Mouse (Mus musculus) neural tube, embryonic 15.5 days (tissue): ENCODE data around the gene Acot11. TPM values are rescaled to one million over a fixed set of nuclear protein-coding genes. Genes with fewer than 3 reads are reported as not detected.
A peak's percentile ranks its signal among the peaks of the same experiment; 100 is the strongest.
"Not testable (repeated sequence)": the region's sequence is repeated elsewhere in the genome, so short reads cannot be mapped to it uniquely, and the experiment has no call there.

Experiments used
- ATAC-seq: fragments of 200-750 bp; cut with Nextera tagmentation; 2 replicates; pipeline ENCODE4 v1.8.0; 2017; ENCODE audit warnings: mild to moderate bottlenecking, moderate TSS enrichment, moderate library complexity; ENCODE audit not compliant: low FRiP score
- H3K27ac ChIP-seq: fragments of 300-500 bp; sonication (generic); replicated peaks from 2 replicates; pipeline ENCODE4 v1.5.1; 2015; ENCODE audit warnings: mild to moderate bottlenecking, inconsistent platforms
- H3K27me3 ChIP-seq: fragments of 300-500 bp; sonication (generic); replicated peaks from 2 replicates; pipeline ENCODE4 v1.6.1; 2015; ENCODE audit warnings: inconsistent platforms
- H3K36me3 ChIP-seq: fragments of 300-500 bp; sonication (generic); 2 replicates; pipeline ENCODE4 v1.6.1; 2015; ENCODE audit warnings: inconsistent platforms
- H3K4me1 ChIP-seq: fragments of 300-500 bp; sonication (generic); 2 replicates; pipeline ENCODE4 v1.6.1; 2015; ENCODE audit warnings: inconsistent platforms
- H3K4me2 ChIP-seq: fragments of 300-500 bp; sonication (generic); 2 replicates; pipeline ENCODE4 v1.6.1; 2015; ENCODE audit warnings: inconsistent platforms, mild to moderate bottlenecking, moderate library complexity
- H3K4me3 ChIP-seq: fragments of 300-500 bp; sonication (generic); replicated peaks from 2 replicates; pipeline ENCODE4 v1.5.1; 2015; ENCODE audit warnings: mild to moderate bottlenecking, inconsistent platforms
- H3K9ac ChIP-seq: fragments of 300-500 bp; sonication (generic); replicated peaks from 2 replicates; pipeline ENCODE4 v1.6.1; 2015; ENCODE audit warnings: mild to moderate bottlenecking, inconsistent platforms
- H3K9me3 ChIP-seq: fragments of 300-500 bp; sonication (generic); replicated peaks from 2 replicates; pipeline ENCODE4 v1.6.1; 2016; ENCODE audit warnings: inconsistent platforms
- WGBS: fragments of 180-500 bp; shearing (Covaris S2); methylation state at CpG from one replicate; pipeline ENCODE4 v1.1.7; 2015; ENCODE audit warnings: mixed read lengths; 5-methylcytosine and 5-hydroxymethylcytosine counted together
- polyA plus RNA-seq: library from polyadenylated mRNA; unstranded; fragments of >200 nt; fragmentation: Nextera tagmentation; extraction: Ambion mirVana; gene quantifications from 2 replicates; pipeline ENCODE4 v1.2.1, GENCODE M21; 2015

Gene Acot11
- polyA plus RNA-seq, 1 experiment from 2014 or later: 2.4 TPM

DNA sequence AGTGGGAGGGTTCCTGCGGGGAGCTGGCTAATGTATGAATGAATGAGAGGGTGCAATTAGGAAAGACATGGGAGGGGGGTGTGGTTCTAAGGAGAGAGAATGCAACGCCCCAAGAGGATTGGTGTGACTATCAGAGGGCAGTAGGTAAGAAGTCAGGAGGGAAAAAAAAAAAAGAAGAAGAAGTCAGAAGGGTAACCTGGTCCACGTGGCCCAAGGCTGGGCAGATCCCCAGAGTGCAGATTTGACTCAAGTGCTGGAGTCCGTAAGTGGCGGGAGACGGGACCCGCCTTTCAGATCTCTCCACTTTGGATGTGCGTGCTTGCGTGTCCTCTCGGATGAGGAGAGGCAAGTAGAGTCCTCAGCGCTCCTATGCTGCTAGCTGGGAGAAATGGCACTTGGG, 16.2 kb downstream of the Acot11 start:
- Histone ChIP-seq H3K9ac (no peak overlapping the region), H3K36me3 (no peaks in the 10 kb centered on the region), H3K4me2 (no peak overlapping the region), H3K27me3 (no peaks in the 10 kb centered on the region), H3K4me1 (peaks cover 38% of the 10 kb centered on the region), H3K9me3 (no peaks in the 10 kb centered on the region), H3K27ac (no peak overlapping the region), H3K4me3 (no peak overlapping the region)
- WGBS: 83% methylated on average over 11 of the region's 11 CpGs
- ATAC-seq: no peak

DNA sequence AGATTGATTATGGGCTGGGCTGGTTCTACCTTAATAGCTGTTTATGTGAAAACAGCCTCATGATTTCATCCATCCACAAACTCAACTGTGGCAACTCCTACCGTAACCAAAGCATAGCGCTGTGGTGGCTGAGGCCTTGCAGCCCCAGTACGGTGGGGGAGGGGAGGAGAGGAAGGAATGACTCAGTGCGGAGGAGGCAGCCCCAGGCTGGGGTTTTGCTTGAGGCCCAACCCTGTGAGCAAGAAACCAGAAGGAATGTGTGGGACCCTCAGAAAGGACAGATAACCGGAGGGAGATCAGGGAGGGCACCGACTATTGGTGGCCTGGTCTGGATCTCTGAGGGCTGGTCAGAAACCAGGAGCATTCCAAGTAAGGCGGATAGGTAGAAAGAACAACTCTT, 17.0 kb downstream of the Acot11 start:
- peaks cover 39% of the 10 kb centered on the region for H3K4me1 ChIP-seq
- H3K27ac ChIP-seq: 0 out of 2 replicates have a peak overlapping the region, but pooled peaks have one; percentile 19
- H3K36me3 ChIP-seq: no peaks in the 10 kb centered on the region
- no peak overlapping the region for H3K4me2 ChIP-seq
- no peak overlapping the region for H3K9ac ChIP-seq
- ATAC-seq: no peak
- no peaks in the 10 kb centered on the region for H3K27me3 ChIP-seq
- H3K9me3 ChIP-seq: no peaks in the 10 kb centered on the region
- H3K4me3 ChIP-seq: no peak overlapping the region
- WGBS: 51% methylated on average over 7 of the region's 7 CpGs

DNA sequence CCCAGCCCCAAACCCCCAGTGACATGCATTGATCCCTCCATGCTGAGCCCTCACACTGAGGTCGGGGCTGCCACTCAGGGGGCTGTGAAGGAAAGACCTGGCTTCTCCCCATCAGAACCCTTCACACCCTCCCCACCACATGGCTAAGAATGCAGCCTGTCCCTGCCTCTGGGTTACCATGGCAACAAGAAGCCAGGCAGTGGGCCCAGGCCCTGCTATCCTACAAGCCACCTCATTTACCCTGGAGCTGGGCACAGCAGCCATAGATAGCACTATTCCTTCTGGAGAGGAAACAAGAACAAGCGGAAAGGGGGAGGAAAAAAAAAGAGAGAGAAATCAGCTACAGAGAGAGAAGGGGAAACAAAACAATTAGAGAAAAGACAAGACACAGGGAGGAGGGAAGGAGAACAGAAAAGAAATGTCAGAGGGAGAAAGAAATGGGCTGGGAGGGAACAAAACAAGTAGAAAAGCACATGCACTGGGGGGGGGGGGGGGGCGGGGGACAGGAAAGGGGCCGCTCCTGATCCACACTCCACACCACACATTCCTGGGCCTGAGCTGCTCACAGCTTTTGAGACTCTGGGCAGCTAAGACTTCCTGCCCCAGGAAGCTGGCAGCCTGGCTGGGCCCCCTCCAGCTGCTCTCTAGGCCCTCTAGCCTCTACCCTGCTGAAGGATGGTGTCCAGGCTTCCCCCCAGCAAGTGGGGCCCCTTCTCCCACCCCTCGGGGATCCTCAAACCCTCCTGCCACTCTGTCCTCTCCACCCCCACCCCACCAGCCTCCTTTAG, 18.9 kb downstream of the Acot11 start:
- no peak overlapping the region for H3K4me3 ChIP-seq
- ATAC-seq: peak; percentile 90
- no peak overlapping the region for H3K4me2 ChIP-seq
- 9% methylated on average over 4 of the region's 5 CpGs for WGBS
- H3K27ac ChIP-seq: peak overlapping the region; percentile 84
- no peaks in the 10 kb centered on the region for H3K27me3 ChIP-seq
- 0 out of 2 replicates have a peak overlapping the region, but pooled peaks have one; percentile 12 for H3K9ac ChIP-seq
- no peaks in the 10 kb centered on the region for H3K36me3 ChIP-seq
- peaks cover 42% of the 10 kb centered on the region for H3K4me1 ChIP-seq
- H3K9me3 ChIP-seq: no peaks in the 10 kb centered on the region

DNA sequence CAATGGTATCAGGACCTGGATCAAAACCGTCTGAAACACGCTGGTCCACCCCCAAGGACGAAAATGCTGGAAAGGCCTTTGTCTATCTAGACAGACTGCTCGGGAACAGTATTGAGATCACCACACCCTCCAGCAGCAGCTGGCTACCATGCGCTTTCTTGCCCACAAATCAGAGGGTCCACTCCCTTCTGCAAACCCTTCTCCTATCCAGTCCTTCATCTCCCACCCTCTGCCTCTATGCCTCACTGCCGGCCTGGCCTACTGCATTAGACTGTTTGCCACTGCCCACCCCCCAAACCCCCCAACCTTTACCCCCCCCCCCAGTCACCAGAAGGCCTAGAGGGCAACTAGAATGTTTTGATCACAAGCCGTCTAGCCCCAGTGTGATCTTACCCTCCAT, 19.5 kb downstream of the Acot11 start:
- H3K9ac ChIP-seq: no peak overlapping the region

DNA sequence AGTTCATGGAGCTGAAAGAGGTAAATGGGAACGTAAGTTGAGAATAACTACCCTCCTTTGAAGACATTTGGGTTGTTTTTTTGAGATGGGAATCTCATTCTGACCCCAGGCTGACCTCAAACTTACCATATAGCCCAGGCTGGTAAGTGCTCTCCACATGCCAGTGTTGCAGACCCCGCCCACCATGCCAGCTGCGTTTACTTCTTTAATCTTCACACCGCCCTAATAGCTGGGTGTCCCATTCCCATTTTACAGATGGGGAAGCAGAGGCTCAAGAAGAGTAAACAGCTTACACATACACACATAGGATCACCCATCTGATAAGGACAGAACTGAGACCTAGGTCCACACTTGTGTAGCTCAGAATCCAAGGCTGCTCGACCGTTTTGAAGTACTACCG, 20.0 kb downstream of the Acot11 start:
- no peak for ATAC-seq
- H3K27me3 ChIP-seq: no peaks in the 10 kb centered on the region
- H3K9me3 ChIP-seq: no peaks in the 10 kb centered on the region
- H3K4me2 ChIP-seq: no peak overlapping the region
- H3K27ac ChIP-seq: no peak overlapping the region
- 91% methylated on average over 7 of the region's 7 CpGs for WGBS
- H3K4me1 ChIP-seq: peaks cover 45% of the 10 kb centered on the region
- no peak overlapping the region for H3K9ac ChIP-seq
- no peak overlapping the region for H3K4me3 ChIP-seq
- no peaks in the 10 kb centered on the region for H3K36me3 ChIP-seq

More for the DNA sequence above, 19.5 kb downstream of the Acot11 start:
- Histone ChIP-seq H3K4me1 (peaks cover 45% of the 10 kb centered on the region), H3K27ac (peak overlapping the region; percentile 84), H3K36me3 (no peaks in the 10 kb centered on the region), H3K27me3 (no peaks in the 10 kb centered on the region), H3K4me2 (no peak overlapping the region), H3K4me3 (no peak overlapping the region), H3K9me3 (no peaks in the 10 kb centered on the region)
- 55% methylated on average over 7 of the region's 7 CpGs for WGBS
- peak; percentile 46; the same call in 1 of the 2 replicates for ATAC-seq

DNA sequence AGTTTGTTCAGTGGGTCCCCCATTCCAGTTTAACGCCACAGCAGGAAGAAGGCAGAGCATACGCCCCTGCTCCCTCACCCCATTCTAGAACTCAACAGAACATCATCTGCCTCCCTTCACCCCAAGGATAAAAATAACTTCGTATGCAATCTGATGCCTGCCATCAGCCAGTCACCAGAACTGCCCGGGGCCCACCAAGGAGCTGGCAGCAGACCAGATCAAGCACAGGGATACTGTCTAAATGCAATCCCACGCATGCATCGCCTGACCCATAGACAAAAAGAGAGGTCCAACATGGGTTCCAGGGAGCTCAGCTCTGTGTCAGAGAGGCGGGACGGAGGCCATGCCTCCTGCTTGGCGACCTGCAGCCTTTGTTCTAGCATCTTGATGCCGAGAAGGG, 21.7 kb downstream of the Acot11 start:
- no peak overlapping the region for H3K9ac ChIP-seq
- ATAC-seq: no peak
- 73% methylated on average over 10 of the region's 10 CpGs for WGBS
- no peak overlapping the region for H3K4me2 ChIP-seq
- H3K4me3 ChIP-seq: no peak overlapping the region
- H3K27me3 ChIP-seq: no peaks in the 10 kb centered on the region
- H3K27ac ChIP-seq: no peak overlapping the region
- H3K9me3 ChIP-seq: no peaks in the 10 kb centered on the region
- H3K4me1 ChIP-seq: peaks cover 55% of the 10 kb centered on the region
- no peaks in the 10 kb centered on the region for H3K36me3 ChIP-seq

DNA sequence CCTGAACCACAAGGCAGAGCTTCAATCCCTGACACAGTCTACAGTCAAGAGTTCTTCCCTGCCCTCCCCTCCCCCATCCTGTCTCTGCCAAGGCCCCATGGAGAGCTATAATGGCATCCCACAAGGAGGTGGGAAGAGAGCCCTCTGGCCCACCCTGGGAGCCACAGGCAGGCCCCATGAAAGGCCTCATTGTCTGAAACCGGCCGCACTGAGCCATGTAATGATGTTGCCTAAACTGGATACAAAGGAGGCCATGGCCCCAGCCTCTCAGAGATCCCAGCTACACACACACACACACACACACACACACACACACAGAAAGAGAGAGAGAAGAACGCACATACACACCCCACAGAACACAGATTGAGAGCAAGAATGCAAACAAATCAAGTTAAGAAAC, 24.8 kb downstream of the Acot11 start:
- H3K27ac ChIP-seq: peak overlapping the region; percentile 29; the same call in 1 of the 2 replicates
- no peaks in the 10 kb centered on the region for H3K27me3 ChIP-seq
- 8% methylated on average over 3 of the region's 3 CpGs for WGBS
- H3K4me2 ChIP-seq: no peak overlapping the region
- no peak overlapping the region for H3K4me3 ChIP-seq
- ATAC-seq: peak; percentile 27
- no peaks in the 10 kb centered on the region for H3K36me3 ChIP-seq
- no peak overlapping the region for H3K9ac ChIP-seq
- no peaks in the 10 kb centered on the region for H3K9me3 ChIP-seq
- H3K4me1 ChIP-seq: peaks cover 44% of the 10 kb centered on the region

DNA sequence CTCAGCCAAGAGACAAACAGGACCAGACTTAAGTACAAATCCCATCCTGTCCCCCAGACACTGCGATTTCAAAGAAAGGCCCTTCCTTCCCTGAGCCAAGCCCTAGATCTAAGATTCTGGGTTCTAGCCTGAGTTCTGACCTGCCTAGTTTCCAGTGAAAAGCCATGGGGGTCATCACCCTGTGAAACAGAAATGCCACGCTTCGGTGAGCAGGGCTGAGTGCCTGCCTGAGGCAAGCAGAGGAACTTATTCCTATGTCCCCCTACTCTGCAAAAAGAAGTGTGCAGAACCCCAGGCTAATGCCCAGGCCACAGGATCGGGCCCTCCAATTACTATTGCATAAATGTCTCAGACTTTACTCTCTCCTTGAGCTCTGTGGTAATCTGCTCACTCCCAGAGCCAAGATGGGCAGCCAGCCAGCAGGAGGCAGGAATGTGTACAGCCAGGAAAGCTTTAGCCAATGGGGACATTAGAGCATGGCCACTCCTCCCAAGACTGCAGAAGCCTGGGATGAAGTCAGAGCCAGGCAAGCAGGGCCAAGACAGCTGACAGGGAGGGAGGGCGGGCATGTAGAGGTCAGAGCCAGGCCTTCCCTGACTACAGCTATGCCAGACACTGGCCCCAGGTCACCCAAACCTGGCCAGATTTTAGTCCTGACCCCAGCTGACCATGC, 26.5 kb downstream of the Acot11 start:
- Histone ChIP-seq H3K9ac (no peak overlapping the region), H3K27ac (peak overlapping the region; percentile 77), H3K27me3 (no peaks in the 10 kb centered on the region), H3K36me3 (no peaks in the 10 kb centered on the region), H3K4me1 (peaks cover 44% of the 10 kb centered on the region), H3K9me3 (no peaks in the 10 kb centered on the region), H3K4me3 (no peak overlapping the region), H3K4me2 (no peak overlapping the region)
- 49% methylated on average over 5 of the region's 5 CpGs for WGBS
- ATAC-seq: peak; percentile 72

DNA sequence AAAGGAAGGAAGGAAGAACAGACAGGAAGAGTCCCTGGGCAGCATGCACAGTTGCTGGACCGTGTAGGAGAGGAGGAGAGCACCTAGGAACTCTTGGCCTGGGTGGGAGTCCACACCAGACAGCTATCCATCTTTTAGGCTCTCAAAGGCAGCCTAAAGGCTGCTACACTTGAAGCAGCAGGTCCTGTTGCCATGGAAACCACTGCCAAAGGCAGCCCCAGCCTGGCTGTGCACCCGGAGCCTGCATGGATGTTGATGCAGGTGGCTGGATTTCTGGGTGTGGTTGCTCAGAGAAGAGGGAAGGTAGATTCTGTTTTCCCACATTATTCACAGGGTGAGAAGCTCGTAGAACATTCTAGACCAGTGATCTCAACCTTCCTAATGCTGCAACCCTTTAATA, 27.8 kb downstream of the Acot11 start:
- Histone ChIP-seq H3K9ac (0 out of 2 replicates have a peak overlapping the region, but pooled peaks have one; percentile 5), H3K9me3 (no peaks in the 10 kb centered on the region), H3K4me3 (no peak overlapping the region), H3K27ac (peak overlapping the region; percentile 77), H3K27me3 (no peaks in the 10 kb centered on the region), H3K4me2 (no peak overlapping the region), H3K36me3 (no peaks in the 10 kb centered on the region), H3K4me1 (peaks cover 40% of the 10 kb centered on the region)
- ATAC-seq: peak; percentile 78
- 14% methylated on average over 3 of the region's 3 CpGs for WGBS

DNA sequence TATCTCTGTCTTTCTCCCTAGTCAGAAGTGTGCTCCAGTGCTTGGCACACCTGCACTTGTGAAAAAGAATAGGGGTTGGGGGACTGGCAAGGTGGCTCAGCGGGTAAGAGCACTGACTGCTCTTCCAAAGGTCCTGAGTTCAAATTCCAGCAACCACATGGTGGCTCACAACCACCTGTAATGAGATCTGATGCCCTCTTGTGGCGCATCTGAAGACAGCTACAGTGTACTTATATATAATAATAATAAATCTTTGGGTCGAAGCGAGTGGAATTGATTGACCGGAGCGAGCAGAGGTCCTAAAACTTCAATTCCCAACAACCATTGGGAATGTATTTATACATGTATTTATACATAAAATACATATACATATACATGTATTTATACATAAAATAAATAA, 29.0 kb downstream of the Acot11 start:
- not testable (repeated sequence) for H3K4me3 ChIP-seq, H3K27ac ChIP-seq, H3K36me3 ChIP-seq, H3K27me3 ChIP-seq, H3K9ac ChIP-seq, H3K4me2 ChIP-seq, ATAC-seq, H3K9me3 ChIP-seq
- peaks cover 38% of the 10 kb centered on the region for H3K4me1 ChIP-seq
- WGBS: 86% methylated on average over 6 of the region's 6 CpGs

DNA sequence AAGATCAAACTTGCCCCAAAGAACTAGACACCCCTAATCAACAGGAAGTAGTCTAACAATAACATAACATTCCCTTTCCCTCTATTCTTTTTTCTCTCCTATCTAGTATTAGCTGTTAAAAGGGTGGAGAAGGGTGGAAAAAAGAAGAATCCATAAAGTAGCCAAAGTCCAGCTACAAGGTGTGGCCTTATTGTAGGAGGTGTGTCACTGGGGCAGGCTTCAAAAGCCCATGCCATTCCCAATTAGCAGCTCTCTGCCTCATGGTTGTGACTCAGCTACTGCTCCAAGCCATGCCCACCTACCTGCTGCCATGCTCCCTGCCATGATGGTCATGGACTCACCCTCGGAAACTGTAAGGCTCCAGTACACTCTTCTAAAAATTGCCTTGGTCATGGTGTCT, 32.2 kb downstream of the Acot11 start:
- Histone ChIP-seq H3K9me3 (no peaks in the 10 kb centered on the region), H3K4me1 (peaks cover 13% of the 10 kb centered on the region), H3K36me3 (no peaks in the 10 kb centered on the region), H3K27ac (no peak overlapping the region), H3K4me3 (no peak overlapping the region), H3K9ac (no peak overlapping the region), H3K4me2 (no peak overlapping the region), H3K27me3 (no peaks in the 10 kb centered on the region)
- WGBS: 95% methylated on average over 1 of the region's 1 CpGs
- no peak for ATAC-seq

DNA sequence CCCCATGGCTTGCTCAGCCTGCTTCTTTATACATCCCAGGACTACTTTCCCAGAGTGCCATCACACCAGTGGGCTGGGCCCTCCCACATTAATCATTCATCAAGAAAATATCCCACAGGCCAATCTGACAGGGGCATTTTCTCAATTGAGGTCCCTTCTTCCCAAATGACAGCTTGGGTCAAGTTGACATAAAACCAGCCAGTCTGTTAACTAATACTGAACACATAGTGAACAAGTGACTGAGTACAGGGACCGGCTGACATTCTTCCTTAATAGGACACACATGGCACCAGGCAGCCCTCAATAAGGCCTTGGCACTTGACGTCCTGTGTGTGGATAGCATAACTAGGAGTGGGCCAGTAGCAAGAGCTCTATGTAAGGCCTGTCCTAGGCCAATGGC, 35.5 kb downstream of the Acot11 start:
- Histone ChIP-seq H3K4me1 (no peaks in the 10 kb centered on the region), H3K36me3 (no peaks in the 10 kb centered on the region), H3K4me3 (no peak overlapping the region), H3K4me2 (no peak overlapping the region), H3K27me3 (no peaks in the 10 kb centered on the region), H3K9me3 (no peaks in the 10 kb centered on the region), H3K9ac (no peak overlapping the region), H3K27ac (no peak overlapping the region)
- WGBS: 86% methylated on average over 2 of the region's 2 CpGs
- ATAC-seq: no peak
